ENCODE assay signal across 12 mouse cellular contexts in genomic region chr10:75131625-75132024, GRCm38 (mm10).
DNase-seq lines count a peak whose midpoint lies in the region; ATAC-seq and TF ChIP-seq lines count a peak whose summit lies in the region.
"Had no signal": no experiment of that assay in that cellular context is flagged by ENCODE, and none has a peak within 500 bp of the region (broad histone marks: within the 10 kb centered on the region; RNA-seq: fewer than 3 reads in every experiment).

No protein-coding gene starts in this region.

- TF ChIP-seq CTCF in intestine, postnatal 0 days (IDR thresholded peaks at IDR 0.05; ENCODE audit: low read depth): no peak
- no peak for TF ChIP-seq CTCF in forebrain, postnatal 0 days (IDR thresholded peaks at IDR 0.05; ENCODE audit: low read depth)

- H3K27me3 ChIP-seq in intestine, postnatal 0 days (replicated peaks; ENCODE audit: control insufficient read depth, insufficient read depth, low read length): no peaks in the 10 kb centered on the region
- no peaks in the 10 kb centered on the region for H3K27me3 ChIP-seq in forebrain, postnatal 0 days (ENCODE audit: insufficient read depth, low read length)
- H3K27me3 ChIP-seq: neural tube, embryonic 15.5 days had no signal

- peak; percentile 65 for ATAC-seq in intestine, postnatal 0 days
- ATAC-seq in forebrain, postnatal 0 days: no peak
- ATAC-seq: forebrain, embryonic 14.5 days; liver, postnatal 0 days had no signal

- H3K36me3 ChIP-seq in intestine, postnatal 0 days (ENCODE audit: control insufficient read depth, insufficient read depth): peaks cover 25% of the 10 kb centered on the region
- H3K36me3 ChIP-seq in forebrain, postnatal 0 days (ENCODE audit: insufficient read depth): peaks cover 36% of the 10 kb centered on the region

- H3K27ac ChIP-seq in intestine, postnatal 0 days (ENCODE audit: low read depth, low read length): peak overlapping the region; percentile 93
- no peak overlapping the region for H3K27ac ChIP-seq in forebrain, postnatal 0 days (ENCODE audit: low read depth, low read length)
- H3K27ac ChIP-seq: neural tube, embryonic 15.5 days had no signal

- DNase-seq in adrenal gland, postnatal 14 days: peak; percentile 55
- no peak for DNase-seq in adrenal gland, postnatal 25 days
- DNase-seq in kidney, adult 18-20 months: peak; percentile 25
- DNase-seq in kidney, postnatal 4 days: no peak
- DNase-seq in gastrocnemius, postnatal 25 days: peak; percentile 69
- DNase-seq in forebrain, postnatal 0 days: no peak
- no peak for DNase-seq in right cerebral cortex, postnatal 14 days
- DNase-seq: liver, postnatal 0 days; thymus, postnatal 14 days had no signal

- H3K4me3 ChIP-seq in intestine, postnatal 0 days (ENCODE audit: low read depth, low read length): peak overlapping the region; percentile 34
- no peak overlapping the region for H3K4me3 ChIP-seq in forebrain, postnatal 0 days (ENCODE audit: low read depth, low read length)
- H3K4me3 ChIP-seq: neural tube, embryonic 15.5 days had no signal

- peak overlapping the region; percentile 56 for H3K4me2 ChIP-seq in intestine, postnatal 0 days (replicated peaks; ENCODE audit: low read depth)
- no peak overlapping the region for H3K4me2 ChIP-seq in forebrain, postnatal 0 days (ENCODE audit: low read depth)
- H3K4me2 ChIP-seq: neural tube, embryonic 15.5 days had no signal

- H3K9ac ChIP-seq in intestine, postnatal 0 days (ENCODE audit: low read depth, low read length): peak overlapping the region; percentile 23
- no peak overlapping the region for H3K9ac ChIP-seq in forebrain, postnatal 0 days
- H3K9ac ChIP-seq: liver, postnatal 0 days; neural tube, embryonic 15.5 days had no signal

- H3K9me3 ChIP-seq in intestine, postnatal 0 days (ENCODE audit: control insufficient read depth): no peaks in the 10 kb centered on the region
- no peaks in the 10 kb centered on the region for H3K9me3 ChIP-seq in forebrain, postnatal 0 days (ENCODE audit: low read length)
- H3K9me3 ChIP-seq: neural tube, embryonic 15.5 days had no signal

- 50% methylated on average over 8 of the region's 8 CpGs for WGBS in intestine, postnatal 0 days
- WGBS in forebrain, postnatal 0 days: 78% methylated on average over 8 of the region's 8 CpGs

- peaks cover 10% of the 10 kb centered on the region; the same call in 1 of the 2 replicates for H3K4me1 ChIP-seq in intestine, postnatal 0 days (replicated peaks; ENCODE audit: control insufficient read depth, insufficient read depth, low read length)
- no peaks in the 10 kb centered on the region for H3K4me1 ChIP-seq in forebrain, postnatal 0 days (ENCODE audit: insufficient read depth)
- H3K4me1 ChIP-seq: neural tube, embryonic 15.5 days had no signal

Comparison
In these comparisons a context has a peak if more than half of its experiments do, and no peak if none do; other contexts are left out.
1. DNase-seq: peak in adrenal gland, postnatal 14 days (single experiment), kidney, adult 18-20 months (single experiment) and gastrocnemius, postnatal 25 days (single experiment); none in adrenal gland, postnatal 25 days (single experiment), kidney, postnatal 4 days (0 of 2), forebrain, postnatal 0 days (single experiment) and right cerebral cortex, postnatal 14 days (single experiment).